Mouse (Mus musculus) midbrain, embryonic 13.5 days (tissue): ENCODE data around the gene Clec18a. TPM values are rescaled to one million over a fixed set of nuclear protein-coding genes. Genes with fewer than 3 reads are reported as not detected.
"Not testable (repeated sequence)": the region's sequence is repeated elsewhere in the genome, so short reads cannot be mapped to it uniquely, and the experiment has no call there.

ENCODE experiments used
- ATAC-seq: fragments of 200-750 bp; cut with Nextera tagmentation; 2 replicates; pipeline ENCODE4 v1.8.0; 2017; ENCODE audit warnings: mild to moderate bottlenecking, moderate TSS enrichment, moderate library complexity
- H3K27ac ChIP-seq: fragments of 300-500 bp; sonication (generic); 2 replicates; pipeline ENCODE4 v1.5.1; 2015; ENCODE audit warnings: inconsistent platforms, mild to moderate bottlenecking, moderate library complexity
- H3K27me3 ChIP-seq: fragments of 300-500 bp; sonication (generic); 2 replicates; pipeline ENCODE4 v1.6.1; 2015; ENCODE audit warnings: mild to moderate bottlenecking, inconsistent platforms
- H3K36me3 ChIP-seq: fragments of 300-500 bp; sonication (generic); 2 replicates; pipeline ENCODE4 v1.6.1; 2015; ENCODE audit warnings: mild to moderate bottlenecking, inconsistent platforms
- H3K4me1 ChIP-seq: fragments of 300-500 bp; sonication (generic); replicated peaks from 2 replicates; pipeline ENCODE4 v1.6.1; 2015; ENCODE audit warnings: inconsistent platforms
- H3K4me2 ChIP-seq: fragments of 300-500 bp; sonication (generic); replicated peaks from 2 replicates; pipeline ENCODE4 v1.6.1; 2015; ENCODE audit warnings: moderate library complexity, mild to moderate bottlenecking, inconsistent platforms
- H3K4me3 ChIP-seq: fragments of 300-500 bp; sonication (generic); replicated peaks from 2 replicates; pipeline ENCODE4 v1.5.1; 2015; ENCODE audit warnings: mild to moderate bottlenecking, inconsistent platforms
- H3K9ac ChIP-seq: fragments of 300-500 bp; sonication (generic); replicated peaks from 2 replicates; pipeline ENCODE4 v1.6.1; 2015; ENCODE audit warnings: mild to moderate bottlenecking, inconsistent platforms
- H3K9me3 ChIP-seq: fragments of 300-500 bp; sonication (generic); 2 replicates; pipeline ENCODE4 v1.6.1; 2016; ENCODE audit warnings: mild to moderate bottlenecking, inconsistent platforms
- WGBS: fragments of 180-500 bp; shearing (Covaris S2); methylation state at CpG from one replicate; pipeline ENCODE4 v1.1.7; 2015; 5-methylcytosine and 5-hydroxymethylcytosine counted together
- polyA plus RNA-seq: library from polyadenylated mRNA; unstranded; fragments of >200 nt; fragmentation: Nextera tagmentation; extraction: Ambion mirVana; gene quantifications from 2 replicates; pipeline ENCODE4 v1.2.1, GENCODE M21; 2015

The Clec18a gene
- polyA plus RNA-seq, 1 experiment from 2014 or later = 0.30 TPM

DNA sequence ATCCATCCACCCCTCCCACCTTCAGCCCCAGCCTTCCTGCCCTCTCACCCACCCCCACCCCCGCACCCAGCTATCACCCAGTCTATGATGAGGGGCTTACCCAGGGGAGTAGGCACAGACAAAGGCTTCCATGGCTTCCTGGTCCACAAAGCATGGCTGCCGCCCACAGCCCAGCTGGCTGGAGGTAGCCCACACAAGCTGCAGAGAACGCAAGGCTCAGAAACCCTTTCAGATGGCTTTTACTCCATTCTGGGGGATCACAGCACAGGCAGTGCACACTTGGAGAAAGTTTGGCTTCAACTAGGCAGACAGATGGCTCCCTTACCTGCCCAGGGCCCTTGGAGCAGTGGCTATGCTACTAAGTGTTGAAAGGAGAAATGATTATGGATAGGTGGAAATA is 16.3 kb downstream of the Clec18a start:
- Histone ChIP-seq H3K9me3 (no peaks in the 10 kb centered on the region), H3K27ac (no peak overlapping the region), H3K27me3 (no peaks in the 10 kb centered on the region), H3K36me3 (no peaks in the 10 kb centered on the region), H3K9ac (no peak overlapping the region), H3K4me3 (no peak overlapping the region), H3K4me2 (no peak overlapping the region), H3K4me1 (no peaks in the 10 kb centered on the region)
- WGBS = 79% methylated on average over 3 of the region's 3 CpGs
- ATAC-seq = no peak

- H3K4me3 ChIP-seq, H3K27me3 ChIP-seq, H3K4me2 ChIP-seq, H3K9me3 ChIP-seq, ATAC-seq, H3K36me3 ChIP-seq, H3K4me1 ChIP-seq, H3K9ac ChIP-seq, H3K27ac ChIP-seq: not testable (repeated sequence)
- 92% methylated on average over 9 of the region's 9 CpGs for WGBS
Measured at GRCm38 (mm10) chr8:111068660-111069059, 23.6 kb downstream of the Clec18a start.

- H3K36me3 ChIP-seq = no peaks in the 10 kb centered on the region
- H3K4me1 ChIP-seq = no peaks in the 10 kb centered on the region
- H3K27me3 ChIP-seq = 0 out of 2 replicates have a peak, but pooled peaks cover 6% of the 10 kb centered on the region
- H3K4me2 ChIP-seq = no peak overlapping the region
- H3K9me3 ChIP-seq = no peaks in the 10 kb centered on the region
- H3K4me3 ChIP-seq = no peak overlapping the region
- WGBS = 34% methylated on average over 10 of the region's 10 CpGs
- no peak overlapping the region for H3K9ac ChIP-seq
- H3K27ac ChIP-seq = no peak overlapping the region
- ATAC-seq = no peak
Measured at GRCm38 (mm10) chr8:111067439-111067838, 24.8 kb downstream of the Clec18a start.

- no peak overlapping the region for H3K9ac ChIP-seq
- no peaks in the 10 kb centered on the region for H3K9me3 ChIP-seq
- H3K27me3 ChIP-seq = 0 out of 2 replicates have a peak, but pooled peaks cover 6% of the 10 kb centered on the region
- H3K4me1 ChIP-seq = peaks cover 3% of the 10 kb centered on the region
- H3K36me3 ChIP-seq = no peaks in the 10 kb centered on the region
- H3K4me2 ChIP-seq = no peak overlapping the region
- no peak overlapping the region for H3K4me3 ChIP-seq
- ATAC-seq = no peak
- 69% methylated on average over 4 of the region's 4 CpGs for WGBS
- H3K27ac ChIP-seq = no peak overlapping the region
Measured at GRCm38 (mm10) chr8:111066308-111066707, 25.9 kb downstream of the Clec18a start.

DNA sequence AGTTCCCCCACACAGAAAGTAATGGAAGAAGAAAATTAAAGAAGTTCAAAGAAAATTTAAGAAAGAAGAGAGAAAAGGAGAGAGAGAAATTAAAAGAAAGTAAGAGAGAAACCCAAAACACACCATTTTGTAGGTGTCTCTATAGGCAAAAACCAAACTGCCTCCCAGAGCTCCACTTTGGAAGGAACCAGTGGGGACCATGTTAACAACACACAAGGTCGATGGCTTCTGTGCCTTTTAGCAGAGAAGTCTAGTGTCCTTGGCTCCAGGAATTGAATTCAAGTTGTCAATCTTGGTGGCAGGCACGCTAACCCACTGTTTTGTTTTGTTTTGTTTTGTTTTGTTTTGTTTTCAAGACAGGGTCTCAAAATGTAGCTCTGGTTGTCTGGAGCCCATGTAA is 29.3 kb downstream of the Clec18a start:
- Histone ChIP-seq H3K4me1 (peaks cover 12% of the 10 kb centered on the region), H3K9me3 (no peaks in the 10 kb centered on the region), H3K27ac (no peak overlapping the region), H3K4me3 (peak overlapping the region; percentile 59), H3K27me3 (0 out of 2 replicates have a peak, but pooled peaks cover 6% of the 10 kb centered on the region), H3K4me2 (peak overlapping the region; percentile 62), H3K9ac (no peak overlapping the region), H3K36me3 (peaks cover 10% of the 10 kb centered on the region; the same call in 1 of the 2 replicates)
- no peak for ATAC-seq
- 47% methylated on average over 2 of the region's 2 CpGs for WGBS

DNA sequence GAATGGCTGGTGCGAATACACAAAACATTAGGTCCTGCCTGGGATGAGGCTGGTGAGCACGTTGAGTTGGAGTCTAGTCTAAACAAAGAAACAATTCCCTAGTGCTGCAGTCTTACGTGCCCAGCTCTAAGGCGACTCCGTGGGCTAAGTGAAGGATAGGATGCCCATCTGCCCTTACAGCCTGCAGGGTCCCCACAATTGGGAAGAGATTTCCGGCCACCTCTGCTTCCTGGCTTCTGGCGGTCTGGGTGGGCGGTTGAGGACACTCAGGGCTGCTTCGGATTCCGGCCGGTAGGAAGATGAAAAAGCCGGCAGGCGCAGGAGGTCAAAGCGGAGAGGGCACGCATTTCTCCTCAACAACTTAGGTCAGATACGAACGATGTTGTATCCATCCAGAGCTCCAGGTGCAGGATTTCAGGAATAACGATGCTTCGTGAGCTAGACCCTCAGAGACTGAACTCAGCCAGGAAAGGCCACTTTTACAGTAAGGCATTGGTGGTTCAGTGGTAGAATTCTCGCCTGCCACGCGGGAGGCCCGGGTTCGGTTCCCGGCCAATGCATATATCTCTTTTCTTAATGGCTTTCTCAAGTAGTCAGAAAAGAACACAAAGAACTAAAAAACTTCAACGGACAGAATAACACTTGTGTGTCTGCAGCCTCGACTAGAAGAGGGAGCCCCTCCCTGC is 30.0 kb downstream of the Clec18a start:
- 1% methylated on average over 27 of the region's 27 CpGs for WGBS
- H3K27ac ChIP-seq = peak overlapping the region; percentile 84
- no peaks in the 10 kb centered on the region for H3K9me3 ChIP-seq
- H3K27me3 ChIP-seq = 0 out of 2 replicates have a peak, but pooled peaks cover 3% of the 10 kb centered on the region
- peak overlapping the region; percentile 59 for H3K4me3 ChIP-seq
- H3K9ac ChIP-seq = peak overlapping the region; percentile 68
- peak; percentile 88 for ATAC-seq
- H3K36me3 ChIP-seq = peaks cover 11% of the 10 kb centered on the region; the same call in 1 of the 2 replicates
- peaks cover 19% of the 10 kb centered on the region for H3K4me1 ChIP-seq
- H3K4me2 ChIP-seq = peak overlapping the region; percentile 62

GRCm38 (mm10) chr8:111061688-111062071 is 30.5 kb downstream of the Clec18a start:
- H3K27ac ChIP-seq = peak overlapping the region; percentile 84
- H3K9me3 ChIP-seq = no peaks in the 10 kb centered on the region
- H3K4me3 ChIP-seq = peak overlapping the region; percentile 59
- H3K27me3 ChIP-seq = 0 out of 2 replicates have a peak, but pooled peaks cover 3% of the 10 kb centered on the region
- H3K36me3 ChIP-seq = peaks cover 11% of the 10 kb centered on the region; the same call in 1 of the 2 replicates
- H3K4me2 ChIP-seq = peak overlapping the region; percentile 62
- under 1% methylated on average over 14 of the region's 14 CpGs for WGBS
- peak overlapping the region; percentile 68 for H3K9ac ChIP-seq
- peaks cover 24% of the 10 kb centered on the region for H3K4me1 ChIP-seq
- peak; percentile 9; the same call in 1 of the 2 replicates for ATAC-seq

- WGBS = 76% methylated on average over 2 of the region's 2 CpGs
- Histone ChIP-seq H3K27me3 (no peaks in the 10 kb centered on the region), H3K4me1 (peaks cover 25% of the 10 kb centered on the region), H3K4me3 (no peak overlapping the region), H3K9ac (no peak overlapping the region), H3K9me3 (no peaks in the 10 kb centered on the region), H3K4me2 (no peak overlapping the region), H3K36me3 (peaks cover 30% of the 10 kb centered on the region), H3K27ac (no peak overlapping the region)
- ATAC-seq = no peak
Measured at GRCm38 (mm10) chr8:111058946-111059572, 33.2 kb downstream of the Clec18a start.

GRCm38 (mm10) chr8:111056691-111057293 is 35.4 kb downstream of the Clec18a start:
- Histone ChIP-seq H3K27ac (peak overlapping the region; percentile 72), H3K27me3 (no peaks in the 10 kb centered on the region), H3K9me3 (no peaks in the 10 kb centered on the region), H3K36me3 (peaks cover 53% of the 10 kb centered on the region), H3K4me2 (peak overlapping the region; percentile 100), H3K4me1 (peaks cover 25% of the 10 kb centered on the region), H3K4me3 (peak overlapping the region; percentile 99), H3K9ac (peak overlapping the region; percentile 91)
- WGBS = under 1% methylated on average over 63 of the region's 63 CpGs
- ATAC-seq = peak; percentile 43

DNA sequence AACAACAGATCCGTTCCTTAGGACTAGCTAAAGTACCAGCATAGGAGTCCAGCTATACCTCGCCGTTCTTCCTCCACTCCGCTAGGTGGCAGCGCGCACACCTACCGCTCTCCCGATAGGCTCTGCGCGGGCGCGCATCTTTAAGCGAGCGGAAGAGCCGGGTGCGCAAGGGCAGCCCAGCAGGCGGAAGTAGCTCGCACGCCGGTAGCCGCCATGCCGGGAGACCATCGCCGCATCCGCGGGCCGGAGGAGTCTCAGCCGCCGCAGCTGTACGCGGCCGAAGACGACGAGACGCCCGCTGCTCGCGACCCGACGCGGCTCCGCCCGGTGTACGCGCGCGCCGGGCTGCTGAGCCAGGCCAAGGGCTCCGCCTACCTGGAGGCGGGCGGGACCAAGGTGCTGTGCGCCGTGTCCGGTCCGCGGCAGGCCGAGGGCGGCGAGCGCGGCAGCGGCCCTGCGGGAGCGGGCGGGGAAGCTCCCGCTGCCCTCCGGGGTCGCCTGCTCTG is 36.0 kb downstream of the Clec18a start, which contains the start of gene Exosc6:
Gene Exosc6, plus strand, starts transcription at position 182 of the 506 bp plus-strand sequence.
- H3K9ac ChIP-seq = peak within 1 kb of the TSS; percentile 91

GRCm38 (mm10) chr8:111055661-111056060 is 36.6 kb downstream of the Clec18a start:
- H3K4me1 ChIP-seq = peaks cover 15% of the 10 kb centered on the region
- ATAC-seq = peak; percentile 49
- H3K36me3 ChIP-seq = peaks cover 64% of the 10 kb centered on the region
- H3K4me3 ChIP-seq = no peak overlapping the region
- no peak overlapping the region for H3K9ac ChIP-seq
- H3K9me3 ChIP-seq = no peaks in the 10 kb centered on the region
- H3K4me2 ChIP-seq = no peak overlapping the region
- WGBS = 70% methylated on average over 2 of the region's 2 CpGs
- H3K27me3 ChIP-seq = no peaks in the 10 kb centered on the region
- H3K27ac ChIP-seq = no peak overlapping the region

More for the DNA sequence above, 36.0 kb downstream of the Clec18a start, which contains the start of gene Exosc6:
- under 1% methylated on average over 65 of the region's 68 CpGs for WGBS
- ATAC-seq = peak; percentile 96
- Histone ChIP-seq H3K27ac (peak within 1 kb of the TSS; percentile 72), H3K4me2 (peak within 1 kb of the TSS; percentile 100), H3K4me3 (peak within 1 kb of the TSS; percentile 99), H3K9me3 (no peaks in the 10 kb centered on the region), H3K4me1 (peaks cover 20% of the 10 kb centered on the region), H3K36me3 (peaks cover 59% of the 10 kb centered on the region), H3K27me3 (no peaks in the 10 kb centered on the region)
